Mouse (Mus musculus) kidney, adult 2 months (tissue): Measurements from ENCODE around the gene Shank2. TPM values are rescaled to one million over a fixed set of nuclear protein-coding genes. Genes with fewer than 3 reads are reported as not detected.
A peak's percentile ranks its signal among the peaks of the same experiment; 100 is the strongest.

ENCODE experiments used
- DNase-seq: peaks from one replicate; pipeline ENCODE4 v3.0.0; 2021
- H3K27ac ChIP-seq: fragments of 200-500 bp; 2 replicates; pipeline ENCODE4 v1.5.1; 2012; ENCODE audit warnings: low read depth, low read length, control low read depth, inconsistent platforms; ENCODE audit not compliant: insufficient read depth
- H3K27me3 ChIP-seq: fragments of 200-500 bp; replicated peaks from 2 replicates; pipeline ENCODE4 v1.6.1; 2012; ENCODE audit warnings: mild to moderate bottlenecking, moderate library complexity, low read length, inconsistent platforms; ENCODE audit not compliant: control insufficient read depth, insufficient read depth
- H3K36me3 ChIP-seq: fragments of 200-500 bp; 2 replicates; pipeline ENCODE4 v1.6.1; 2012; ENCODE audit warnings: mild to moderate bottlenecking, moderate library complexity, low read length, inconsistent platforms; ENCODE audit not compliant: control insufficient read depth, insufficient read depth
- H3K4me1 ChIP-seq: fragments of 200-500 bp; 2 replicates; pipeline ENCODE4 v1.6.1; 2011; ENCODE audit warnings: low read length; ENCODE audit not compliant: control insufficient read depth, insufficient read depth
- H3K4me3 ChIP-seq: fragments of 200-500 bp; 2 replicates; pipeline ENCODE4 v1.5.1; 2011; ENCODE audit warnings: mild to moderate bottlenecking, low read depth, low read length, control low read depth; ENCODE audit not compliant: insufficient read depth
- CTCF ChIP-seq: fragments of 200-500 bp; conservative IDR thresholded peaks from 2 replicates; pipeline ENCODE4 v1.5.1; 2011; ENCODE audit warnings: low read depth, mild to moderate bottlenecking, control low read depth, low read length, moderate library complexity, mixed read lengths; ENCODE audit not compliant: insufficient read depth, insufficient read length
- POLR2A ChIP-seq: fragments of 200-500 bp; IDR thresholded peaks from one replicate; pipeline ENCODE4 v1.6.1; 2011; ENCODE audit warnings: low read depth, low read length, control low read depth
- WGBS: fragments of 180-500 bp; shearing (Covaris S2); methylation state at CpG from one replicate; pipeline ENCODE4 v1.1.7; 2018; 5-methylcytosine and 5-hydroxymethylcytosine counted together
- polyA plus RNA-seq: library from polyadenylated mRNA; depleted of rRNA; stranded (reverse); fragments of >200 nt; gene quantifications from 2 replicates; pipeline ENCODE4 v1.2.3, GENCODE M21; 2012

Shank2 gene
- polyA plus RNA-seq, 1 experiment: 16.1 TPM

DNA sequence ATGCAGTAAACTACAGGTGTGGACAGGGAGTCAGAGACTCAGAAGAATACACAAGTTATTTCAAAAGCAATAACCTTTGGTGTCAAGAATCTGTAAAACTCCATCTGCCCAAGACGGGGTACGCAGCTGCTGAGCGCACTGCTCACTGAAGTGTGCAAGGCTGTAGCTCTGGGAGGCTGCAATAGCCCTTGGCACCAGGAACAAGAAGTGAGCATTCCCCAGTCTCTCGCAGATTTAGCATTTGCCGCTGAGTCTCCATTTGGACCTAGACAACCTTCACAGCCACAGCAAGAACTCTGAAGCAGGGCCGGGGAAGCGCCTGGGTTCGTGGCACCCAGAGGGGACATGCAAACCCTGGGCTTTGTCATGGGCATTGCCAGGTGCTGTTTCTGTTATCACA, 371.3 kb downstream of the Shank2 start:
- H3K36me3 ChIP-seq: no peaks in the 10 kb centered on the region
- DNase-seq: no peak
- no peak overlapping the region for H3K4me3 ChIP-seq
- no peak overlapping the region for H3K27ac ChIP-seq
- H3K27me3 ChIP-seq: no peaks in the 10 kb centered on the region
- TF ChIP-seq CTCF: no peak
- no peak for TF ChIP-seq POLR2A
- 65% methylated on average over 8 of the region's 8 CpGs for WGBS
- no peaks in the 10 kb centered on the region for H3K4me1 ChIP-seq

DNA sequence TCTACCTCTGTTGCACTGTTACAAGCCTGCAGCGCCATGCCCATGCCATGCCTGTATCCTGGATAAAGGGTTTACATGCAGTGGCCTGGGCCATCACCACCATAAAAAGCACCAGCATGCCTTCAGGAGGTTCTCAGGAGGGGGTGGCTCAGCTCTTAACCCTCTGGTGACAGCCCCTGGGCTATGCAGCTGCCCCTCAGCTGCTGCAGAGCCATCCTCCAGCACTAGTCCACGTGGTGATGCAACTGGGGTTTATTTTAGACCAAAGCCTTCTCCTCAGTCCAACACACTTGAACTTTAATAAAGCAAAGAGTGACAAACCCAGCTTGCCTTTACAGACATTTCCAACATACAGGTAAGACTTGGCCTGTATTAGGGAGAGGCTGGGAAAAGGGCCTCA, 373.8 kb downstream of the Shank2 start:
- 90% methylated on average over 2 of the region's 2 CpGs for WGBS
- TF ChIP-seq CTCF (no peak), POLR2A (no peak)
- no peak overlapping the region for H3K27ac ChIP-seq
- H3K4me3 ChIP-seq: no peak overlapping the region
- H3K36me3 ChIP-seq: no peaks in the 10 kb centered on the region
- no peak for DNase-seq
- H3K27me3 ChIP-seq: no peaks in the 10 kb centered on the region
- H3K4me1 ChIP-seq: no peaks in the 10 kb centered on the region

DNA sequence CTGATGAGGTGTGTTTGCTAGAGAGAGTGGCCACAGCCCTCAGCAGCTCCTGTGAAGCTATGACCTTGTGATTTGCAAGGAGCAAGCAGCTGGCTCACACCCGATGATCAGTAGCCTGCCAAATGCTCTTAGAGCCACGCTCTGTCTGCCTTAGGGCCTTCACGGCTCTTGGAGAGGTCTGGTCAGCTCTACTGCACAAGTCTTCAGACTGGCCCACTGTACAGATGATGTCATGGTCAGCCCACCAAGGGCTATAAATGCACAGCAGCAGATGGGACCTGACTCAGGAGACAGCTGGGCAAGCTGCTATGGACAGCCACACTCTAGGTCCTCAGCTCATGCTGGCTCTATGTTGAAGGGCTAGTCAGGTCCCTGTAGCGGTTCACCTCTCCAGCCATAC, 376.5 kb downstream of the Shank2 start:
- Histone ChIP-seq H3K27me3 (no peaks in the 10 kb centered on the region), H3K36me3 (no peaks in the 10 kb centered on the region), H3K4me1 (no peaks in the 10 kb centered on the region), H3K4me3 (no peak overlapping the region), H3K27ac (no peak overlapping the region)
- no peak for DNase-seq
- 52% methylated on average over 4 of the region's 4 CpGs for WGBS
- no peak for TF ChIP-seq CTCF
- no peak for TF ChIP-seq POLR2A

DNA sequence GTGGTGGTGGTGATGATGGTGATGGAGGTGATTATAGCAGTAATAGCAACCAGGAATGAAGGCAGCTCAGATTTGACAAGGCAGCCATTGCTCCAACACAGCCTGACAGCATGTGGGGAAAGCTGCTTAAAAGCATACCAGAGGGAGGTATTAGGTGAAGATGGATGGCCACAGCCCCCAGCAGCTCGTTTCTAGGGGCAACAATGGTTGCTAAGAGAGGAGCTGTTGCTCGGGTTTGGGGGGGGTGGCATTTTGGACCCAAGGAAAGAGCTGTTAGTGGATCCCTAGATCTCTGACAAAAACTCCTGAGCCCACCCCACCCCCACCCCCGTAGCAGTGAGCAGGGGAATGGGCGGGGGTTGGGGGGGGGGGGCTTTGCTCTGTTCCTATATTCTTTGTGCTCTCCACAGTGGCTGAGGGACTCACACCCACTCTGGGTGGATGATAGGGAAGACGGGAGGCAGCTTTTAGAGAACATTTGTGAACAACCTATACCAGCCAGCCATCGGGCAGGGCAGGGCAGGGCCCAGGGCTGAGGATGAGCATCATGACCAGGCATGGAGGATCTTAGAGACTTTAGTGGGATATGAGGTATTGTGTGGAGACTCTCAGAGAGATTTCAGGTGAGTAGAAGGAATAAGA, 377.6 kb downstream of the Shank2 start:
- TF ChIP-seq CTCF (no peak), POLR2A (no peak)
- Histone ChIP-seq H3K4me3 (no peak overlapping the region), H3K27me3 (no peaks in the 10 kb centered on the region), H3K4me1 (peaks cover 4% of the 10 kb centered on the region; the same call in 1 of the 2 replicates), H3K36me3 (no peaks in the 10 kb centered on the region), H3K27ac (no peak overlapping the region)
- no peak for DNase-seq
- WGBS: 74% methylated on average over 6 of the region's 6 CpGs

DNA sequence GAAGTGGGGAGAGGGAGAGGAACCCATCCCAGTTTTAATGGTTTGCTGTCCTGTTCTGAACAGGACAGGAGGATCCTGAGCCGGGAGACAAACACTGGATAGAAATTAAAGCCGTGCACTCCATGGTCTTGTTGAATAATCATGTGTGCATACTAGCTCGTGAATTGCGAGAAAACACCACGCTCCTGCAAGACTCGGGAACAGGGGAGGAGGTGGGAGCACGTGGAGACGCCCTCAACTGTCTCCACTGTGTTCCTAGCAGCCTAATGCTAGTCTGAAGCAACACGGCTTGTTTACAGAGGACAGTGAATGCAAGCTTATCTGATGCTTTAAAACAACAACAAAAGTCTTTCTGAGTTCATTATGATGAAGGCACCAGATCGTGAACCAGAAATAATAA, 379.9 kb downstream of the Shank2 start:
- no peak for DNase-seq
- Histone ChIP-seq H3K27ac (no peak overlapping the region), H3K4me3 (no peak overlapping the region), H3K36me3 (no peaks in the 10 kb centered on the region), H3K4me1 (peaks cover 4% of the 10 kb centered on the region; the same call in 1 of the 2 replicates), H3K27me3 (no peaks in the 10 kb centered on the region)
- TF ChIP-seq POLR2A (no peak), CTCF (no peak)
- WGBS: 80% methylated on average over 10 of the region's 10 CpGs

DNA sequence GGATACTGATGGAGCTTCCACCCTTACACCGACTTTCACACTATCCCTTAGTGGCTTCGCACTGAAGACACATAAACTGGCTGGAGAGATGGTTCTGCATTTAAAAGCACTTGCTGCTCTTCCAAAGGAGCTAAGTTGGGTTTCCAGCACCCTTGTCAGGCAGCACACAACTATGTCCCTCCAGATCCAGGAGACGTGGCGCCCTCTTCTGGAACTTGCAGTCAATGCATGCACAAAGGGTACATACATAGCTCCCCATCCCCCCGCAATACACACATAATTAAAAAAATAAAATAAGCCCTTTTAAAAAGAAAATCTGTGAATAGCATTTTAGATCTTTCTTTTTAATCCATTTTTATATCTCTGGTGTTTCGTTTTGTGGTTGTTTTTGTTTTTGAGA, 385.8 kb downstream of the Shank2 start:
- Histone ChIP-seq H3K27ac (no peak overlapping the region), H3K4me3 (no peak overlapping the region), H3K36me3 (no peaks in the 10 kb centered on the region), H3K27me3 (no peaks in the 10 kb centered on the region), H3K4me1 (peaks cover 4% of the 10 kb centered on the region; the same call in 1 of the 2 replicates)
- 96% methylated on average over 6 of the region's 6 CpGs for whole genome bisulfite sequencing
- DNase-seq: no peak
- TF ChIP-seq CTCF (peak; percentile 28; the same call in 1 of the 2 replicates), POLR2A (no peak)

DNA sequence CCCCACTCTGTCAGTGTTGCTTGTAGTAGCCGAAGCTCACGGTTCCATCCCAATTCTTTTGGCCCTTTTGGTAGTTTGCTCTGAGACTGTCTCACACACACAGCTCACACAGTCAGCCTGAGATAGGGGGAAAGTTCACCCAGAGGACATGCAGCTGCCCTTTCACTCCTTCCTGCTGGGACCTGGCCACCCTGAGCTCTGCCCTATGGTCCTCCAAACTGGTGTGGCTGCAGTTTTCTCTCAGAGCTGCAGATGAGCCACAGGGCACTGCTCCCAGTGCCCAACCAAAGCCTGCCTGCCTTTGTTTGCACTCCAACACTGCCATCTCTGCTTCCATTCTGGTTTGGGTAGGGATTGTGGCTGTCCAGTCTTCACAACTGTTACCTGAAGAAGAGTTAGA, 388.0 kb downstream of the Shank2 start:
- peak; percentile 11 for DNase-seq
- Histone ChIP-seq H3K27ac (no peak overlapping the region), H3K4me3 (no peak overlapping the region), H3K36me3 (no peaks in the 10 kb centered on the region), H3K27me3 (no peaks in the 10 kb centered on the region), H3K4me1 (no peaks in the 10 kb centered on the region)
- TF ChIP-seq CTCF (no peak), POLR2A (no peak)
- 65% methylated on average over 2 of the region's 2 CpGs for WGBS
